Mouse (Mus musculus) stomach, postnatal 0 days (tissue): ENCODE measurements around the gene Rap1gap.

Source experiments
- CTCF ChIP-seq: IDR thresholded peaks from 2 replicates; pipeline ENCODE4 v1.5.1; 2016; ENCODE audit warnings: antibody characterized with exemption, low read depth, mild to moderate bottlenecking, moderate library complexity
- EP300 ChIP-seq: optimal IDR thresholded peaks from 2 replicates; pipeline ENCODE3; 2016; ENCODE audit warnings: antibody characterized with exemption

DNA sequence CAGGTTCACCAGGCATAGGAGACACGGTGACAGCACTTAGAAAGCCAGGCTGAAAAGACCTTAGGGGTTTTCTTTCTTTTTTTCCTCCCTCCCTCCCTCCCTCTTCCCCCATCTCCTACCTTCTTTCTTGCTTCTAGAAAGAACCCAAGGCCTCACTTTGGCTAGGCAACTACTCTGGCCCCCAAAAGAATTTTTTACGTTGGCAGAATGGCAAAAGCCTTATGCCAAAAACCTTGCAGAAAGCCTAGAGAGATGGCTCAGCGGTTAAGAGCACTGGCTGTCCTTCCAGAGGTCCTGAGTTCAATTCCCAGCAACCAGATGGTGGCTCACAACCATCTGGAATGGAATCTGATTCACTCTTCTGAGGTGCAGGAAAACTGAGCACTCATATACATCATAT is 100.1 kb downstream of the Rap1gap start:
- no peak for TF ChIP-seq EP300
- TF ChIP-seq CTCF = no peak
